Mouse (Mus musculus): ENCODE measurements at regions not wholly inside any gene's neighbourhood (a gene's known extent, or its start where the extent isn't known, plus 50 kb on each side); places are given as distances from the start of the nearest gene placed in this dataset.
A peak's percentile ranks its signal among the peaks of the same experiment; 100 is the strongest.

DNA sequence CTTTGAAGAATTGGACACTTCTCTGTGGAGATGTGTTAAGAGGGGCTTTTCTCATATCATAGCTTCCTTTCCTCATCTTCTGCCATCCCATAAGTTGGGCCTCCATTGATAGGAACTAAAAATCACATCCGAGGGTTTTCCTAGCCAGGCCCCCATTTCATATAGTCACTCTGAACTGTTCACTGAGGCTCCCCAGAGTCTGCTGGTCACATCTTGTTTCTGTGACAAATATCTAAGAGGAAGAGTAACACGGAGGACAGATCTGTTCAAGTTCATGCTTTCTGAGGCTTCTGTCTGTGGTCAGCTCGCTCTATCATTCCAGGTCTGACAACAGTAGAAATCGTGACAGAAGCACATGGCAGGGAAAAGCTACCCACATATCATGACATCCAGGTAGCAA lies 216.0 kb upstream of the Clint1 start:
- Histone ChIP-seq H3K4me1 (replicated peaks) (no peaks in the 10 kb centered on the region), H3K4me3 (no peak overlapping the region), H3K27ac (no peak overlapping the region), H3K9me3 (no peaks in the 10 kb centered on the region), H3K27me3 (ENCODE audit: insufficient read depth, poor library complexity, severe bottlenecking) (no peaks in the 10 kb centered on the region), H3K36me3 (no peaks in the 10 kb centered on the region)
- 91% methylated on average over 4 of the region's 4 CpGs for WGBS
- DNase-seq (ENCODE audit: low spot score), result no peak

GRCm38 (mm10) chr11:45639236-45639635 lies 212.6 kb upstream of the Clint1 start:
- H3K27ac ChIP-seq, result no peak overlapping the region
- no peaks in the 10 kb centered on the region for H3K9me3 ChIP-seq
- H3K4me3 ChIP-seq, result no peak overlapping the region
- H3K27me3 ChIP-seq (ENCODE audit: insufficient read depth, poor library complexity, severe bottlenecking), result no peaks in the 10 kb centered on the region
- no peaks in the 10 kb centered on the region for H3K36me3 ChIP-seq
- no peak for DNase-seq (ENCODE audit: low spot score)
- H3K4me1 ChIP-seq (replicated peaks), result no peaks in the 10 kb centered on the region
- WGBS, result 80% methylated on average over 6 of the region's 6 CpGs

DNA sequence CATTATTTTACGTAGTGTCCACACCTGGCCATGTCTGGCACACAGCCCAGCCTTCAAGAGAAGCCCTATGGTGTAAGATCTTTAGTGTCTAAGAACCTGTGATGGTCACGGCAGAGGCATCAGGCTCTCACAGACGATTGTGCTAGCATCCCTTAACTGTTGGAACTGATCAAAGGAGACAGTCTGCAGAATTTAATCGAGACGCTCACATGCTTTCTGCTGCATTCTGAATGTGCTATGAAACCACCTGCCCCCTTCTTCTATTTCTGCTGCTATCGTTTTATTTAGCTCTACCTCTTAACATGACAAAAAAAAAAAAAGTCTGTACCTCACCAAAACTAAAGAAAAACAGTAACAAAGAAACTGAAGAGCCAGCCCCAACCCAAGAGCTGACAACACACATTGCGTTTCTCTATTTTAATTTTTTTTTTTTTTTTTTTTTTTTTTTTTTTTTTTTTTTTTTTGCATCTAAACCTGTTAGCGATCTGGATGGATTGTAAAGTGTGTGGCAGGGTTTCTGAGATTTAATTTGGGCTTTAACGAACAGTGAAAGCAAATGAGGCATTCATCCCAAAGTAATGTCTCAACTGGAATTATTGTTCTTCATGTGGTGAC lies 209.6 kb upstream of the Clint1 start:
- 89% methylated on average over 9 of the region's 9 CpGs for WGBS

DNA sequence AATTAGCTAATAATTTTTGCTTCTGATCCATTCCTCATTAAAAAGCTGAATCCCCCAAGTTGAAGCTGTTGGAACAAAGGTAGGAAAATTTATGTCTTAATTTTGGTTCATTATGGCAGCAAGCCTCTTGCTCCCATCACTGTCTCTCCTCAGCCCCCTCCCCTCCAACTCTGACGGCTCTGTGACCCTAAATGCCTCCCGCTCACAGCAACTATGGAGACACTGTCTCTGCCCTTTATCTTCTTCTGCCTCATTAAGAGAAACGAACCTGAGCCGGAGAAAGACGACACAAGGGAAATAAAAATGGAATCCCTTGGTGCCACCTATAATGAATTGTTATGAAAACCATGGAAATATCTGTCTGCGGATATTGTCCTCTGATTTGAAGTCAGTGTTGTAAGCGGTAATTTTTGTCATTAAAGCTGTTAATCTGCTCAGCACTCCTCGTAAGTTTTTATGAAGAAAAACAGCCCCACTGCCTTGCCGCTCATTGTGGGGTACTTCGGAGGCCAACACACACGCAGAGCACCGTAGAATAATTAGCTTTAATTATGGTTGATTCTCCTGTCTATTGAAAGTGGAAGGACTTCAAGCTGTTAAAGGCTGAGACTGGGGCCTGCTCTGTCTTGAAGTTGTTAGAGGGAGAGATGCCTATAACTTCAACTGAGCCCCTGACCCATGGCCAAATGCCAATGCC lies 208.1 kb upstream of the Clint1 start:
- H3K4me1 ChIP-seq (replicated peaks), result no peaks in the 10 kb centered on the region
- WGBS, result 83% methylated on average over 12 of the region's 12 CpGs
- H3K4me3 ChIP-seq, result no peak overlapping the region
- no peaks in the 10 kb centered on the region for H3K27me3 ChIP-seq (ENCODE audit: insufficient read depth, poor library complexity, severe bottlenecking)
- H3K27ac ChIP-seq, result no peak overlapping the region
- H3K36me3 ChIP-seq, result no peaks in the 10 kb centered on the region
- no peak for DNase-seq (ENCODE audit: low spot score)
- H3K9me3 ChIP-seq, result no peaks in the 10 kb centered on the region

More for the DNA sequence above, 209.6 kb upstream of the Clint1 start:
- DNase-seq (ENCODE audit: low spot score), result no peak
- Histone ChIP-seq H3K27me3 (ENCODE audit: insufficient read depth, poor library complexity, severe bottlenecking) (no peaks in the 10 kb centered on the region), H3K9me3 (no peaks in the 10 kb centered on the region), H3K36me3 (no peaks in the 10 kb centered on the region), H3K4me3 (no peak overlapping the region), H3K4me1 (replicated peaks) (no peaks in the 10 kb centered on the region), H3K27ac (no peak overlapping the region)

DNA sequence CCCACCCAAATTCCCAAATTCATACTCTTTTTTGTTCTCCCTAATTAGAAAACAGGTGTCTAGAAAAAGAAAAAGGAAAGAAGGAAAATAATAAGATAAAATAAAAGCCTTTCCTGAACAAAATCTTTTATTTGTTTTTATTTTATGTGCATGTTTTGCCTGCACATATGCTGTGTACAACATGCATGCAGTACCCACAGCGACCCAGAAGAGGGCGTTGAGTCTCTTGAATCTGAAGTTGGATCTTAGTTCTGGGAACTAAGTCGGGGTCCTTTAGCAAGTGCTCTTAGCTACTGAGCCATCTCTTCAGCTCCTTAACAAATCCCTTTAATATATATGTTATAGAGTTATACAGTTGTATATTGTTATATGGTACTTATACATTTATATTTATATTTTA lies 206.0 kb upstream of the Clint1 start:
- WGBS, result 69% methylated on average over 3 of the region's 3 CpGs
- H3K4me3 ChIP-seq, result no peak overlapping the region
- no peaks in the 10 kb centered on the region for H3K4me1 ChIP-seq (replicated peaks)
- H3K27ac ChIP-seq, result no peak overlapping the region
- H3K9me3 ChIP-seq, result no peaks in the 10 kb centered on the region
- H3K27me3 ChIP-seq (ENCODE audit: insufficient read depth, poor library complexity, severe bottlenecking), result no peaks in the 10 kb centered on the region
- no peak for DNase-seq (ENCODE audit: low spot score)
- H3K36me3 ChIP-seq, result no peaks in the 10 kb centered on the region

GRCm38 (mm10) chr11:45647888-45648287 lies 204.0 kb upstream of the Clint1 start:
- DNase-seq (ENCODE audit: low spot score), result no peak
- H3K36me3 ChIP-seq, result no peaks in the 10 kb centered on the region
- H3K27me3 ChIP-seq (ENCODE audit: insufficient read depth, poor library complexity, severe bottlenecking), result no peaks in the 10 kb centered on the region
- WGBS, result 72% methylated on average over 3 of the region's 3 CpGs
- H3K4me3 ChIP-seq, result no peak overlapping the region
- H3K9me3 ChIP-seq, result no peaks in the 10 kb centered on the region
- H3K4me1 ChIP-seq (replicated peaks), result no peaks in the 10 kb centered on the region
- H3K27ac ChIP-seq, result no peak overlapping the region

GRCm38 (mm10) chr11:45656260-45656659 lies 195.6 kb upstream of the Clint1 start:
- Histone ChIP-seq H3K9me3 (no peaks in the 10 kb centered on the region), H3K4me1 (replicated peaks) (no peaks in the 10 kb centered on the region), H3K36me3 (no peaks in the 10 kb centered on the region), H3K27me3 (ENCODE audit: insufficient read depth, poor library complexity, severe bottlenecking) (no peaks in the 10 kb centered on the region), H3K27ac (no peak overlapping the region), H3K4me3 (no peak overlapping the region)
- no peak for DNase-seq (ENCODE audit: low spot score)
- 94% methylated on average over 4 of the region's 4 CpGs for WGBS

GRCm38 (mm10) chr11:45670156-45670830 lies 181.6 kb upstream of the Clint1 start:
- DNase-seq (ENCODE audit: low spot score), result peak; percentile 8
- 47% methylated on average over 8 of the region's 8 CpGs for WGBS
- no peaks in the 10 kb centered on the region for H3K36me3 ChIP-seq
- no peaks in the 10 kb centered on the region for H3K27me3 ChIP-seq (ENCODE audit: insufficient read depth, poor library complexity, severe bottlenecking)
- peaks cover 13% of the 10 kb centered on the region for H3K4me1 ChIP-seq (replicated peaks)
- no peak overlapping the region for H3K27ac ChIP-seq
- H3K9me3 ChIP-seq, result no peaks in the 10 kb centered on the region
- no peak overlapping the region for H3K4me3 ChIP-seq

DNA sequence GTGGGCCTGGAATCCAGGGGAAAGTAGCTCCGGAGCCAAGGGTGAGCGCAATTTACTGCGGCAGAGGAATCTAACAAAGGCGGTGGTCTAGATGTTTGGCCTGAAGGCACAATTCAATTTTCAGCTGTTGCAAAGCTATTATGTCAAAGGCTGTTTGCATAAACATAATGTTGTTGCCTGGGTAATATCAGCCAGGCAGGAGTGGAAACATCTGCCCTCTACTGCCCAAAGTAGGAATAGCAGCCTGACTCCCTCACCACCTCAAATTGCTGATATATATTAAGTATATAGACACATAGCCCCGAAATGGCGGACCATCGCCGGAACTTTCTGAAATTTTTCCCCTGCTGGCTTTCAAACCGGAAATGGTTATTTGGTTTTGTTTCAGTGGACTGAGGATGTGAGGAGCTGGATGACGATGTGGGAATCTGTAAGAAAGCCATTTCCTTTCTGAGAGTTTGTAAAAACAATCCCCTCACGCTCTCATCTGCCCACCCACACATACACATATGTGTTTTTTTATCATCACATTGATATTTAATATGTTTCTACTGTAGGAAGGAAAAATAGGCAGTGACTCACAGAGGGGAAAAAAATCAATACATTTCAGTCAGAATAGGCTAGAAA lies 173.1 kb upstream of the Clint1 start:
- 61% methylated on average over 11 of the region's 11 CpGs for WGBS

GRCm38 (mm10) chr11:45679293-45679673 lies 172.6 kb upstream of the Clint1 start:
- DNase-seq (ENCODE audit: low spot score), result no peak
- no peaks in the 10 kb centered on the region; the same call in 1 of the 2 replicates for H3K4me1 ChIP-seq (replicated peaks)
- H3K27me3 ChIP-seq (ENCODE audit: insufficient read depth, poor library complexity, severe bottlenecking), result no peaks in the 10 kb centered on the region
- H3K36me3 ChIP-seq, result no peaks in the 10 kb centered on the region
- no peaks in the 10 kb centered on the region for H3K9me3 ChIP-seq
- WGBS, result 88% methylated on average over 9 of the region's 9 CpGs
- H3K4me3 ChIP-seq, result no peak overlapping the region
- H3K27ac ChIP-seq, result no peak overlapping the region

More for the DNA sequence above, 173.1 kb upstream of the Clint1 start:
- Histone ChIP-seq H3K4me1 (replicated peaks) (no peaks in the 10 kb centered on the region; the same call in 1 of the 2 replicates), H3K4me3 (no peak overlapping the region), H3K27me3 (ENCODE audit: insufficient read depth, poor library complexity, severe bottlenecking) (no peaks in the 10 kb centered on the region), H3K27ac (no peak overlapping the region), H3K9me3 (no peaks in the 10 kb centered on the region), H3K36me3 (no peaks in the 10 kb centered on the region)
- peak; percentile 78 for DNase-seq (ENCODE audit: low spot score)

DNA sequence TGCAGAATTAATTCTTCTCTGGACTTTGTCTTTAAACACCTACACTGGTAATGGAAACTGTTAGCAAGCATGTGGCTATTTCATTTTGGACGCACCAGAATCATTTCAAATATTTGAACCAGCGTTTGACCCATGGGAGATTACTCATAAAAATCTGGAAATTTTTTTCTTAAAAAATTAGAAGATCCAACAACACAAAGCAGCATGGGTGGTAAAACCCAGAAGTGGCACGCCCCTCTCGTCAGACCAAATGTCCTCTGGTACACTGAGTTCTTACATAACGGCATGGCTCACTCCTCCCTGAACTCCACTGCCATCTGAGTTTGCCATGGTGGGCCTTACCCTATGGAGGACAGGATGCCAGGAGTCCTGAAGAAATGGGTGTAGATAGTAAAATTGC lies 166.3 kb upstream of the Clint1 start:
- H3K4me1 ChIP-seq (replicated peaks), result no peaks in the 10 kb centered on the region
- no peak overlapping the region for H3K4me3 ChIP-seq
- DNase-seq (ENCODE audit: low spot score), result no peak
- H3K27me3 ChIP-seq (ENCODE audit: insufficient read depth, poor library complexity, severe bottlenecking), result no peaks in the 10 kb centered on the region
- H3K36me3 ChIP-seq, result no peaks in the 10 kb centered on the region
- 90% methylated on average over 5 of the region's 5 CpGs for WGBS
- H3K27ac ChIP-seq, result no peak overlapping the region
- no peaks in the 10 kb centered on the region for H3K9me3 ChIP-seq

DNA sequence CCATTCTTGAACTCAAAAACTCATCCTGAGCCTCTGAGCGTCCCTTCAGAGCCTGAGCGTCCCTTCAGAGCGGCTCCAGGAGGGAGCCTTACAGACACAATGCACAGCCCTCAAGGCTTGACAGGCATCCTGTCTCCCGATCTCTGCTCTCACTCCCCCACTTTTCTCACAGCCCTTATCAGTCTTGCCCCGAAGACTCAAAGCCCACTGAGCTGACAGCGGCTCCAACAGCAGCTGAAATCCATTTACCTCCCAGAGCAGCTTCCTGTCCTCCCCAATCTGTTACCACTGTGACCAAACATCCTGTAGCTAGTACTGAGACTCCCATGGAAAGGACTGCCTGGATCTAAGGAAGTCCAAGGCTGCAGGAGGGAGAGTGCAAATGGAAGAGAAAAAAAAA lies 158.6 kb upstream of the Clint1 start:
- no peak for DNase-seq (ENCODE audit: low spot score)
- H3K4me3 ChIP-seq, result no peak overlapping the region
- H3K4me1 ChIP-seq (replicated peaks), result peaks cover 4% of the 10 kb centered on the region
- no peak overlapping the region for H3K27ac ChIP-seq
- H3K9me3 ChIP-seq, result 0 out of 2 replicates have a peak, but pooled peaks cover 2% of the 10 kb centered on the region
- 41% methylated on average over 6 of the region's 6 CpGs for WGBS
- H3K36me3 ChIP-seq, result no peaks in the 10 kb centered on the region
- H3K27me3 ChIP-seq (ENCODE audit: insufficient read depth, poor library complexity, severe bottlenecking), result no peaks in the 10 kb centered on the region

DNA sequence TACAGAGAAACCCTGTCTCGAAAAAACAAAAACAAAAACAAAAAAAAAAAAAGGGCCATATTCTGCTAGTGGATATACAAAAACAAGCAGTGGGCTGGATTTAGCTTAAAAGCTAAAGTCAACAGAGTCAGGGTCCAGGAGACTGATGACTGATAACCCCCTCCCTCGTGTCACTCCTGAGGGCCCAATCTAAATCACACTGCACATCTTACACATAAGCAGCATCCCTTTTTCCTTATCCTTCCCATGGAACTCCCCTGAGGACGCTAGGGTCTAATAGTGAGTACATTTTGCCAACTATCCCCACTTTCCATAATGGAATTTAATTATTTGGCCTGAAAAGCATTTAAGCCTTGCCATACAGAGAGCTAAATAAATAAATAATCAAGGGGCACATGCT lies 150.3 kb upstream of the Clint1 start:
- no peaks in the 10 kb centered on the region for H3K9me3 ChIP-seq
- peaks cover 17% of the 10 kb centered on the region for H3K4me1 ChIP-seq (replicated peaks)
- H3K27ac ChIP-seq, result no peak overlapping the region; the same call in 1 of the 2 replicates
- H3K36me3 ChIP-seq, result no peaks in the 10 kb centered on the region
- H3K27me3 ChIP-seq (ENCODE audit: insufficient read depth, poor library complexity, severe bottlenecking), result no peaks in the 10 kb centered on the region
- WGBS, result 76% methylated on average over 3 of the region's 3 CpGs
- H3K4me3 ChIP-seq, result no peak overlapping the region
- DNase-seq (ENCODE audit: low spot score), result no peak
